Mouse (Mus musculus) embryo, embryonic 9.5 days (tissue): ENCODE measurements at regions not wholly inside any gene's neighbourhood (a gene's known extent, or its start where the extent isn't known, plus 50 kb on each side); places are given as distances from the start of the nearest gene placed in this dataset.

Experiments
- DNase-seq: peaks from one replicate; pipeline ENCODE4 v3.0.0-alpha.2; 2017; ENCODE audit errors: extremely low spot score

GRCm38 (mm10) chr8:75353786-75354185 lies 52.6 kb downstream of the Gm10358 start:
- DNase-seq, result no peak

DNA sequence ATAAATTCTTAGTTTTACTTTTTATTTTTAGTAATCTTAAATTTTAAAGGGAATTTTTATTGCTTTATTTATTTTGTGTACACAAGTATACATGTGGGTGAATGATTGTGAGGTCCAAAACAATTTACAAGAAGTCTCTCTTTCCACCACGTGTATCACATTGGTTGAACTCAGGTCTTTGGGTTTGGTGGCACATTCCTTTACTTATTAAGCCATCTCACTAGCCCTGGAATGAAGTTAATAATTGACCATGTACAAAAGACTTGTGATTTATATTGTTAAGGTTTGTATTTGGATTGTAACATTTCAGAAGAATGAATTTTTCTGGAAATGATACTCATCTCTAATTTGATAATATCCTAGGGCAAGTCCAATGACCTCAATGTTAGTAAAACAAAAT lies 56.2 kb downstream of the Gm10358 start:
- no peak for DNase-seq

DNA sequence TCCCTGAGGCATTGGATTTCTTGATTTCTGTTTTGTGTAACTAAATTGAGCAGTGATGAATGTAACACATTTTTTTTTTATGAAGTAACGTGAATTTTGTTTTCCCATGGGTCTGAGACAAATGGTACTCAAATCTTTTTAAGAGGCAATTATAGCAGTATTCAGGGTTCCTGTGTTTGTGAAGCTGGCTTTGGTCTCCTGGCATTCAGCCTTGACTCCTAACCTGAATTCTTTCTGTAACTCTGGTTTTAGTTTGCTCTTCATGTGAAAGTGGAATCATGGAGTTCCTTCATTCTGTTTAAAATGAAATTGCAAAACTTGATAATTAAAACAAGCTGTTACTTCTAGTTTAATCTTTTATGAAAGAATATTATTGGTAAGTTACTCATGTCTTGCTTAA lies 58.3 kb downstream of the Gm10358 start:
- DNase-seq, result no peak

DNA sequence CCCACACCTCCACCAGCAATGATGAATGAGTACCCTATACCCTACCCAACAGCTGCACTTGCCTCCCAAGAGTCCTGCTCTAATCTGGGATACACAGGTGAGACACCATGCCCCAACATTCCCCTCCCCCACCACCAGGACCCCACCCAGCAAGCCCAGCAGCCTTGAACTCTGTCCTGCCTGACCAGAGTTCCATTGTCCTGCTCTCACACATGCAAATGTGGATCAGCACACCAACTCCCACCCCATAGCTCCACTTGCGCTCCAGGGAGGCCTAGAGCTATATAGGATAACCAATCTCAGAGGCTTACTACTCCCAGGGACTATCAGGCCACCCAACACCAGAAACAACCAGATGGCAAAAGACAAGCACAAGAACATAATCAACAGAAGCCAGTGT lies 85.8 kb downstream of the Gm10358 start:
- DNase-seq, result no peak

- no peak for DNase-seq
Measured at GRCm38 (mm10) chr8:75318526-75318925, 87.9 kb downstream of the Gm10358 start.

DNA sequence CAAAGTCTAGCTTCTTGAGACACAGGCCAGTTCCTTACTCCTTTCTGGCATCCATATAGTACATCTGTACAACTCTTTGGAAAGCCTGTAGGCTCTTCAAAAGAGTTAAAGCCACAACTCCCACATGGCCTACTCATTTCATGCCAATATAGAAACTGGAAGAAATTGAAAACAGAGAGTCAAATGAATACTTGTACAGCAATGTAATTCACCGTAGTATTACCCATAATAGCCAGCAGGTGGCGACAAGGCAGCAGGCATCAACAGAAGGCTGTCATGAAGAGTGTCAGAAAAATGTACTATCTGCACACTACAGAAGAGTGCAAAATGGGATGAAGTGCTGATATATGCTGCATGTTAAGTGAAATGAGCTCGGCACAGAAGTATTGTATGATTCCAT lies 90.5 kb downstream of the Gm10358 start:
- DNase-seq, result peak; percentile 41

DNA sequence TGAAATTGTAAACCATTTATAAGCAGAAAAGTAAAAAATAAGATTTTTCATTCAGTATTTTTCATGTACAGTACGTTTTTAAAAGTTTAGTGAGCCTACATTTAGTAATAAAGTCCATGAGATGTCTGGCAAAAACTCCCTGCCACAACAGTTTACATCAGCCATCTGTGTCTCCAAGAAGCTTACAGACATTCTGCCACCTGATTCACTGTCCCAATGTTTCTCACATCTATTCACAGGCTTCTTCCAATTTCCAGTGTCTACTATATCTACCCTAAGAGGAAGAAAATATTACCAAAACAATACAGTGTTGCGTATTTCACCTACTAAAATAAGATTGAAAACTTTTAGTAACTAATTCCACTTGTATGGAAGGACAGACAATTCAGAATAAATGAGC lies 95.7 kb downstream of the Rasd2 start:
- no peak for DNase-seq

GRCm38 (mm10) chr8:75291921-75292320 lies 78.2 kb downstream of the Rasd2 start:
- DNase-seq, result no peak

DNA sequence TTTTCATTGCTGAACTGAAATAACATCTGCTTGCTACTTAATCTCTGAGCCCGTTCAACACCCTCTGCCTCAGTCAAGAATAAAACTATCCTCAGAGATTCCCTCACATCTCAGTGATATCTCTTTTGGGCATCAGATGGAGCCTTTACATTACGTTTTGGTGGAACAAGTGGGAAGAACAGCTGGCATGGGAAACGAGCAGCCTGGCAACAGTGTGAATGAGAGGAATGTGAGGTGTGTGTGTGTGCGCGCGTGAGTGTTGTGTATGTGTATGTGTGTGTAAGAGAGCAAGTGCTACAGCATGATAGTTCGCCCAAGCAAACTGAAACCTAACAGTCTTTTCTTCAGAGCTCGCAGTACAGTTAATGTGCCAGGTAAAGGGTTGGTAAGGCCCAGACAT lies 76.2 kb downstream of the Rasd2 start:
- DNase-seq, result no peak
